Mouse (Mus musculus) forelimb bud, embryonic 11.5 days (tissue): ENCODE results near the gene Itsn2.
"Not testable (repeated sequence)": the region's sequence is repeated elsewhere in the genome, so short reads cannot be mapped to it uniquely, and the experiment has no call there.

ENCODE experiments used
- DNase-seq: peaks from one replicate; pipeline ENCODE4 v3.0.0-alpha.2; 2012; ENCODE audit warnings: low read depth, low spot score

Gene Itsn2

DNA sequence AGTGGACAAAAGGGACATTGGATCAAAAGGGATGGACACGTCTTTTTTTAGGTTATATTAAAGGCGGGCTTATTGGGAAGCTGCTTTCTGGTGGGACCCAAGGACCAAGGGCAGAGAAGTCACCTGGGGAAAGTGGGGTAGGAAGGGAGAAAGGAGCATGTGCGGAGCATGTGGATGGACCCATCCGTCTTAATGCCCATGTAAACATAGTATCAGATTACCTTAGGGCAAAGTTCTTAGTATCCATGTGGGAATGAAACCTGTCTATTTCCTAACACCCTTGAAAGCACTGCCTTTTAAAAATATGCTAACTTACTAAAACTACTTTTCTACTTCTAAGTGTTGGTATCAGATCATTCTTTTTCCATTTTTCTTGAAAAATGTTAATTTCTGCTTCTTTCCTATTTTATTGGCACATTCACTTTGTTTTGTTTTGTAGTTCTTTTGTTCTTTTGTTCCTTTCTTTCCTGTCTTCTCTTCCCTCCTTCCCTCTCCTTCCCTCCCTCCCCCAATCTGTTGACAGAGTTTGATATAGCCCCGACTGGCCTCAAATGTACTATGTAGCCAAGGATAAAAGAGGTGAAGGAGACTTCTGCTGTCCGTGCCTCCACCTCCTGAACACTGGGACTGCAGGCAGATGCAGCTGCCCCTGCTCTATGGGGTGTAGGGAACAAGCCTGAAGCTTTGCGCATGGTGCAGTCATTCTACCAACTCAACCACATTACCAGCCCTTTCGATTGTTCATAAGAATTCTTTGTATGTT, 6.4 kb downstream of the Itsn2 start:
- no peak for DNase-seq

DNA sequence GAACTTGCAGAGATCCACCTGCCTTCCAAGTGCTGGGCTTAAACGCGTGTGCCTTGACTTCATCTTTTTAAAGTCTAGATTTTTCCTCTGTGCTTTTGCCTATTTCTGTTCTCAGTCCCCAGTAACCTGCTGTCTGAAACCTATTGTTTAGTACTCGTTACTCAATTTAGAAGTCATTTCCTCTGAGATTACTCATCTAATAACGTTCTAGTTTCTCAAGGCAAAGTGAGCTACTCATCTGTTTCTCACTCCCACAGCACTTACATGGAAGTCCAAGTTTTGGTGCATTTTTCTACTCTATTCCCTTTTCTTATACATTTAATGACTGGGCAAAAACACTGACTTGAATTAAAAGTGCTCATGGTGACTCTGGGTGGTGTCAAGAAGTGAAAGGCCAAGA, 7.3 kb downstream of the Itsn2 start:
- no peak for DNase-seq

DNA sequence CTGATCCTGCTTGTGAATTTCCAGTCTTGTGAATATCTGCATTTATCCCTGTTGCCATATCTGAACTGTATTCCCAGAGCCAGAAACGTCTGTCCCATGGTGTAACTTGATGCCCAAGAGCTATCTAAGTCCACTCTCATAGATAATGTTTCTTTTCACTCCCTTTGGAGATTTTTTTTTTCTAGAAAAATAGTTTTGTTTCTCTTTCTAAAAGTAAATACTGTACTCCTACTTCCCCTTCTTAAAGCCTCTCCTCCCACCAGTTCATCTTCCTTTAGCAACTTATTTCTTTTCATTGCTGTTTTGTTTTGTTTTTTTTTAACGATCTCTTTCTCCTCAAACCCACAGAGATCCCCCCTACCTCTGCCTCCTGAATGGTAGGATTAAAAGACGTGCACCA, 14.2 kb downstream of the Itsn2 start:
- DNase-seq: no peak

DNA sequence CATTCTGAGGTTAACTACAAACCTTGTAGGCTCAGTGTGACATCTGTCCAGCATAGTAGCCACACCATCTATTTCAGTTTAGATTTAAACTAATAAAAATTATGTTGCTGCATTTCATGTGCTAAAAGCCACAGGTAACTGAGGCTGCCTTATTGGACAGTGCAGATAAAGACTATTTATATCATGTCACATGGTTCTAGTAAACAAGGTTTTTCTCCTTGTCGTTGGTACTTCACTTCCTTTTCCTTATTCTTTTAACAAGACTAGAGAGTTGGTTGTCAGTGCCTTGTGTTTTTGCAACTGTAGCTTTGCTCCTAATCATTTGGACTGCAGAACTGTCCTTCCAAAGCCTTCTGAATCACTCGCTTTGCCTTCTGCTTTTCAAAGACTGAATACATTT, 22.3 kb downstream of the Itsn2 start:
- DNase-seq: no peak

- DNase-seq: no peak
Observed at GRCm38 (mm10) chr12:4624201-4624600, 31.8 kb downstream of the Itsn2 start.

DNA sequence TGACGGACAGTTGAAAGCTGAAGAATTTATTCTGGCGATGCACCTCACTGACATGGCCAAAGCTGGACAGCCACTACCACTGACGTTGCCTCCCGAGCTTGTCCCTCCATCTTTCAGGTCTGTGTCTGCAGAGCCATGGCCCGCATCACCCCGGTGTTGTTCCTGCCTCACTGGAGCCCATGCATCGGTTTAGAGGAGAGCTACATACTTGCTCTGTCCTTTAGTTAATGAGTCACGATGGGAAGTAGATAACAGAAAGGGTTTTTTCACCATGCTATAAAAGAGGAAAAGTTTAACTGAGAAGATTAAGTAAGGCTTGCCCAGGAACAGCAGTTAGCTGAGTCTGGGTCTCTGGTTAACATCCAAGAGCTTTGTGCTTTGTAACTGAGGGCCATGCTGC, 40.5 kb downstream of the Itsn2 start:
- no peak for DNase-seq

DNA sequence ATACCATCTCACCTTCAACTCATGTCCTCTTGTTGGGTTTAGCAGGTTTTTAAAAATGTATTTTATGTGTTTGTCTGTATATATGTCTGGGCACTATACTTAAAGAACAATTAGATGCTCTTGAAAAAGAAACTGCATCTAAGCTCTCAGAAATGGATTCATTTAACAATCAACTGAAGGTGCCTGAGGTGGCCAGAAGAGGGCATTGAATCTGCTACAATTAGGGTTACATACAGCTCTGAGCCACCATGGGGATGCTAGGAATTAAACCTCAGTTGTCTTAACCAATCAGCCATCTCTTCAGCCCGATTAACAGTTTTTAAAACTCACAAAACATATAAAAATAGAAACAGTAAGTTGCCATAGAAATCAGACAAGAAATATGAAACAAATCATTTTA, 46.0 kb downstream of the Itsn2 start:
- no peak for DNase-seq

DNA sequence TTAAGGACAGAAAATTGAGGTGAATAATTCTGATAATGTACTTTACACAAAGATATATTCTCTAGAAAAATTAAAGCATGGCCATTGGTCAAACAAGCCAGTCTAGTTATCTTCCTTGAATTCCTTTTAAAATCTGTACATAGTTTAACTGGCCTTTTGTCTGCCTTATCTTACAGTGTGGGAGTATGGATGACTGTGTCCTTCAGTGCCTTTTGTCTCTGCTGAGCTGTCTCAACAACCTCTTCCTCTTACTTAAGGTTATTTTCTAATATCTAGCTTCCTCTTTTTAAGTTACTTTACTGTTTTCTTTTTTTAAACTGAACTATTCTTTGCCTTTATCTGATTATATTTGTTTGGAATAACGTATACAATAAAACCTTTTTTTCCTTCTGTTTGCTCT, 48.3 kb downstream of the Itsn2 start:
- no peak for DNase-seq

DNA sequence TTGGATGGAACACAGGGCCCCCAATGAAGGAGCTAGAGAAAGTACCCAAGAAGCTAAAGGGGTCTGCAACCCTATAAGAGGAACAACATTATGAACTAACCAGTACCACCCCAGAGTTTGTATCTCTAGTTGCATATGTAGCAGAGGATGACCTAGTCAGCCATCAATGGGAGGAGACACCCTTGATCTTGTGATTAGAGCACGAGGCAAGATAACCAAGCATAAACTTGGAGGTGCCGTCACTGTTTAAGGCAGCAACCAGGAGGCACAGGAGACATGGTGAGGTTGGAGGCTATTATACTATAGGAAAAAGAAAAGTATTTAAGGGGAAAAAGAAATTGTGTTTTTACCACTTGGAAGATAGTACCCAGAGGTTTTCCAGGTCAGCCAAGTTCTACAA, 64.4 kb downstream of the Itsn2 start:
- no peak for DNase-seq

GRCm38 (mm10) chr12:4664929-4665674, 72.7 kb downstream of the Itsn2 start:
- no peak for DNase-seq

DNA sequence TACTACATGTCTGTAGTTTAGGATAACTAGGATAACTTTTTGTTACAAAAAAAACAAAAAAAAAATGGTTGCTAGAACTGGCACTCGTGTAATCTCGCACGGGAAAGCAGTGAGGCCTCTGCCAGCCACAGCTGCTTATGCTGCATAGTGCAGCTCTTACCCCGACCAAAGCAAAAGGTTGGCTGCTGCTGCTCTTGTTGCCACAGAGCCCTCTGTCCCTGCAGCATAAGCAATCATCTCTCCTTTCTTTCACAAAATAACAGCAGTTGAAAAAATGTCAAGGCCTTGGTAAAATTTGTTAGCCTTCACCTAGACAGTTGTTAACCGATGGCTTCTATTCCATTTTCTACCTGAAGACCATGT, 73.2 kb downstream of the Itsn2 start:
- no peak for DNase-seq

DNA sequence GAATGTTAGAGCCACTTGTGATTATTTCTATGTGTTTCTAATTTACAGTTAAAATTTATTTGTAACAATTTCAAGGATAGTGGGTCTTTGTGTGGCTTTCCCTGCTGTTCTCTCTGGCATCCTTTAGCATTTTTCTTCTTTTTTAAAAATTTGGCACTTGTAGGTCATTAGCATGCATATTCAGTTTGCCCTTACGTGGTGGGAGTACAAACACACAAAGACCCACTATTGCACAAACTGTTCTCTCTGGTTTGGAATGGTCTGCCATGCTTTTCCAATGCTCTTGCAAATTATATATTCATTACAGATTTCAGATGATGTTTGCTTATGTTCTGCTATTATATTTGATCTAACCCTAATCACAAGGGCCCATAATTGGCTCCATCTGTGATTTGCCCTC, 83.9 kb downstream of the Itsn2 start:
- no peak for DNase-seq

GRCm38 (mm10) chr12:4679971-4680370, 87.5 kb downstream of the Itsn2 start:
- DNase-seq: no peak

DNA sequence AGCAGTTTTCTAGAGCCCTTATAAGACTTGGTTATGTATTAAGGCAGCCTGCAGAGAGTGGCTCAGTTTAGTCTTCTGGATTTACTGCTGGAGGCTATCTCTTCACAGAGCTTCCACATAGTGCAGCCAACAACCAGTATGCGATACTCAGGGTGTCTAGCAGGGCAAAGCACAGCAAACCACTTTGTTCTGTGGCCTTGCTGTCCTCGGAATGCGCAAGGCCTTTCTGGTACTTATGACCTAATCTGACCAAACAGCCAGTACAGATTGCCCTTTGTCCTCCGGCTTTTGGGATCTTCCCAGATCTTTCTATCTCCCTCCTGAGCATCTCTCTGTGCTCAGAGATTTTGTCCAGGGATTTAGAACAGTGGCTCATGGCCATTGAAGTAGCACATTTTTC, 93.0 kb downstream of the Itsn2 start:
- no peak for DNase-seq

GRCm38 (mm10) chr12:4688386-4688785, 95.9 kb downstream of the Itsn2 start:
- DNase-seq: no peak

DNA sequence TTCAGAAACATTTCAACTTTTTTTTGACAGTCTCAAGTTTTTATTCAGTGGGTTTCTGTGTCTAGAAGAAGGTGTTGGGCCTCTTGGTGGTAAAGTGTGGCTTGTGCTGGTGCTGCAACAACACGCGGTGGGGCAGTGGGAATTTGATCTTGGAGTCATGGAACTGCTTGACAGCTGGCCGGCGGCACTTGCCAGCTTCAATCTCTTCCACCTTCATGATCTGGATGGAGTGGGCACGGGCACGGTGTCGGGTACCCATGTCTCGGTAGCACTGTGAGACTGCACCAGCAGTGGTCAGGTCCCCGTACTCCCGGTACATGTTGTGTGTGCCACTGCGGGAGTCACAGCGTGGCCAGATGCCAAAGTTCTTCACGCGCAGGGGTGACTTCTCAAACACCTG, 96.9 kb downstream of the Itsn2 start:
- no peak for DNase-seq

DNA sequence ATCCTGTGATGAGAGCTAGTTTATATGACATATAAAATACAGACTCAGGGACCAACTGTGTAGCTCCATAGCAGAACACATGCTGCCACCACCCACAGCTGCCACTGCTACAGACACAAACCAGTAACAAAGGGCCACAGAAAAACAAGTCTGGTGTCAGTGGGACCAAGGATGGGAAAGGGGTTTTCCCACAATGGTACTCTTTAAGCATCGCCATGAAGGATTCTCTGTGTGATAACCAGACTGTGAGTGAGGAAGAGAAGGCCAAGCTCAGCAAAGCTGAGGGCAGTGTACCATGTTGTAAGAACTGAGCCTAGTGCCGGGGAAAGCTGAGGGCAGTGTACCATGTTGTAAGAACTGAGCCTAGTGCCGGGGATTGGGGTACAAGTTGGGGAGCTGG, 98.8 kb downstream of the Itsn2 start:
- DNase-seq: no peak

GRCm38 (mm10) chr12:4694534-4694933, 102.1 kb downstream of the Itsn2 start:
- no peak for DNase-seq

DNA sequence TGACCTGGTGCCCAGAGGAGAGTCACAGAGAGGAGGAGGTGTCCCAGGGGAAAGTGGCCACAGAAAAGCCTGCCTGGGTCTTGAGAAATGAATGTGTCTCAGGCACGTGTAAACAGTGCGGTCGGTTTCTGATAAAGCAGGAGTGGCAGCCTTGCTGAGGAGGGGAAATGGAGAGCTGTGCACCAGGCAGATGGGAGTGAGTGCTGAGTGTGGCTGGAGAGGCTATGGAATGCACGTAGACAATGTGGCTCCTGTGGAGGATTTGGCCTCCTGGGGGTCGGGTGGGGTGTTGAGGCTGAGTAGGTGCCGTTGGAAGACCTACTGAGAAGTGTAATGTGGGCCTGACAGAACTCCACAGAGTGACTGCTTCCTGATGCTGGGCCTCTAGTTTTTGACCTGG, 113.2 kb downstream of the Itsn2 start:
- DNase-seq: not testable (repeated sequence)

- no peak for DNase-seq
Observed at GRCm38 (mm10) chr12:4706175-4706574, 113.7 kb downstream of the Itsn2 start.

DNA sequence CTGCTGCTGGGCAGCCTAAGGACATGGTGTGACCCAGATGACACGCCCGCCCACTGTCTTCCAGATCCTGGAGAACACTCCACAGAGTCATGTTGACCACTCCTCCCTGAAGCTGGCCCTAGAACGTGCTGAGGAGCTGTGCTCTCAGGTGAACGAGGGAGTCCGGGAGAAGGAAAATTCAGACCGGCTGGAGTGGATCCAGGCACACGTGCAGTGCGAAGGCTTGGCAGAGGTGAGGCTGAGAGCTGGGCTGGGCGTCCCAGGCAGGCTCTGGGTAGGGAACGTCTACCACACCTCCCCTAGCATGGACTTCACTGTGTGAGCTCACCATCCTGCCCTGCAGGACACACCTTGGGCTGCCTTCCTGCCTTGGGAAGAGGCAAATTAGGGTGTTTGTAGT, 114.5 kb downstream of the Itsn2 start:
- no peak for DNase-seq

GRCm38 (mm10) chr12:4707488-4708017, 115.1 kb downstream of the Itsn2 start:
- DNase-seq: no peak

GRCm38 (mm10) chr12:4708296-4708695, 115.9 kb downstream of the Itsn2 start:
- no peak for DNase-seq
